Mouse (Mus musculus) embryonic stem cell, embryonic (primary cell): Measurements from ENCODE around the gene Alox5.

Experiments used
- CTCF ChIA-PET, 4 experiments: fragments of 300-600 bp in 2 of 4; fragments of 350-600 bp in 2 of 4; sonication (Branson Sonifier 250); formaldehyde crosslinking; loops; one replicate each; lab custom pipeline; 2022; ENCODE audit warnings: inconsistent platforms in 2 of 4; lab: Charles Lee
- POLR2A ChIA-PET, 4 experiments: fragments of 300-600 bp in 2 of 4; fragments of 350-600 bp in 2 of 4; sonication (Branson Sonifier 250); formaldehyde crosslinking; loops; one replicate each; lab custom pipeline; 2022; ENCODE audit warnings: antibody characterized with exemption in 4 of 4, inconsistent platforms in 1 of 4; lab: Charles Lee

The Alox5 gene

DNA sequence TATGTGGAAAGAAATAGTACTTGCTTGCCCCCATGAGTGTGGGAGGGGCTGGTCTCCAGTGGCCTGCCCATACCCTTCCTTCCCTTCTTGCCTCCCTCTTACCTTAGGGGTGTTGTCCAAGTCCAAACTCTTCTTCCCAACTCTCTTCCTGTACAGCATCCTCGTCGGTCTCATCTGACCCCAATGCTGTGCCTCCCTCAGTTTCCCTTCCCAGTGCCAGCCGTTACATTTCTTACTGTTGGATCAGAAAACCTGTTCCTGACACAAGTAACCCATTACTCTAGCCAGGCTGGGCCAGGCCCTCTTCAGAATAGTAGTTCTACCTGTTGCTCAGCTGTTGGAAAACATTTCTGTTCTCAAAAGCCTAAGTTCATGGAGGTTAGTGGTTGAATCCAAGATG lies 58.6 kb downstream of the Alox5 start:
- ChIA-PET POLR2A (interaction anchor here in 1 of 4 experiments (1.4 kb wide), 1 partner anchor 9 kb away, joined by 3 read pairs; no protein-coding TSS in a partner anchor), CTCF (no interaction called here)

DNA sequence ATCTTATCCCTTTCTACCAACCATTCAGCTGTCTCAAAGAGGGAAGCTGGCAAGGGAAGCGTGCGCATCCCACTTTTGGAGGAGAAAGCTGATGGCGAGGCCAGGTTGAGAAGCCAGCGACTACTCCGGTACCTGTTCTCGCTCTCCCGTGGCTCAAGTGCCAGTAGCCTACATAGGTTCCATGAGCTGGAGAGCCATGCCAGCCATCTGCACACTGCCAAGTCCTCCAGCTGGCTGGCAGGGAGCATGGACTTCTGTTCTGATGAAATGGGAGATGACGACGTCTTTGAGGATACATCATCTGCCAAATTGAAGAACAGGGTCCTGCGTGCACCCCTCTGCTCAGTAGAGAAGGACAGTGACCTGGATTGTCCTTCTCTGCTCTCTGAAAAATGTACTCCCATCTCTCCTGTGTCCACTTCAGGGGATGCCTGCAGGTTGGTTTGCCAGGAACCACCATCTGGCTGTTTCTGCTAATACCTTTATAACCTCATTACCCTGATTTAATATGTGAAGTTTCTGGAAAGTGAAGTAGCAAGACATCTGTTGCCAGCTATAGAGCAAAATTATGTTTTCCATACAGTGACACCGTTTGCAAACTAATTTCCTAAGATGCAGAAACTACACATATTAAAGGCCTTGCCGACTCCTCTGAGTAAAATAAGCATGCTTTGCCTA lies 59.1 kb downstream of the Alox5 start:
- CTCF ChIA-PET: no interaction called here
- POLR2A ChIA-PET: interaction anchor here in 1 of 4 experiments (1.4 kb wide), 1 partner anchor 9 kb away, joined by 3 read pairs; no protein-coding TSS in a partner anchor

DNA sequence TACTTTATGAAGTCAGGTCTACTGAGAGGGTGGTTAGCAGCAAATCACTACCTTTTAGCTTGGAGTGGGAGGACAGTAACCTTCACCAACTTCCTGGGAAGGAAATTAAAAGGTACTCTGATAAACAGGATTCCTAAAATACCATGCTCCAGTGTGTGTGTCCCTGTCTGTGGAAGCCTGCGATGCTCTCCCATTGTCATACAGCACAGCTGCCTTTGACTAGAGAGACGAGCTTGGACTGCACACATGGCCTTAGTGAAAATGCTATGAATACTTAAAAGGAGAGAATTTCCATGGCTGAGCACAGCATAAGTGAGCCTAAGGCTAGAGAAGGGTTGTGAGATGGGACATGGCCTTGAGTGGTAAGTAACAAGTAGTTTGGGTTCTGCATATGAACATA lies 62.8 kb downstream of the Alox5 start:
- ChIA-PET CTCF (interaction anchor here in 3 of 4 experiments (0.5 to 1.7 kb wide), 3 partner anchors 12 to 234 kb away, joined by 3 to 4 read pairs (median 3); no protein-coding TSS in a partner anchor), POLR2A (interaction anchor here in 2 of 4 experiments (1.7 to 2.4 kb wide), 2 partner anchors 13 kb away, joined by 8 to 12 read pairs; no protein-coding TSS in a partner anchor)

DNA sequence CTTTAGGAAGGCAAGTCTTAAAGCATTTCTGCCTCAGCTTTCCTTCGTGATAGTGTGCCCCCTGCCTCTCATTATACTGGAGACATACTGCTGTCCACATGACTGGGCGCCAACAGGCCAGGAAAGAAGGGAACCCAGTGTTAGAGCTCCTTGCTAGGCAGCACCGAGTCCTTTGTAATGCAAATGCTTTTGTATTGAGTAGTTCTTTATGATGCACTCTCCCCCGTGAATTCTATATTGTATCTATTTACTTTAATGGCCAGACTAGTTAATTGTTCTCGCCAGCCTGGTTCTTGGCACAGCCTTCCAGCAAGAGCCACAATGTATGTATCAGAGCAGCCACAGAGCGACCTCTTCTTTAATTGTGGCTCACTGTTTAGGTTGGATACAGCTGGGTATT lies 63.4 kb downstream of the Alox5 start:
- ChIA-PET POLR2A (interaction anchor here in 3 of 4 experiments (0.6 to 2.4 kb wide), 7 partner anchors 8 to 217 kb away, joined by 3 to 12 read pairs (median 4); no protein-coding TSS in a partner anchor), CTCF (interaction anchor here in 3 of 4 experiments (0.5 to 1.7 kb wide), 3 partner anchors 11 to 235 kb away, joined by 3 to 4 read pairs (median 3); no protein-coding TSS in a partner anchor)

DNA sequence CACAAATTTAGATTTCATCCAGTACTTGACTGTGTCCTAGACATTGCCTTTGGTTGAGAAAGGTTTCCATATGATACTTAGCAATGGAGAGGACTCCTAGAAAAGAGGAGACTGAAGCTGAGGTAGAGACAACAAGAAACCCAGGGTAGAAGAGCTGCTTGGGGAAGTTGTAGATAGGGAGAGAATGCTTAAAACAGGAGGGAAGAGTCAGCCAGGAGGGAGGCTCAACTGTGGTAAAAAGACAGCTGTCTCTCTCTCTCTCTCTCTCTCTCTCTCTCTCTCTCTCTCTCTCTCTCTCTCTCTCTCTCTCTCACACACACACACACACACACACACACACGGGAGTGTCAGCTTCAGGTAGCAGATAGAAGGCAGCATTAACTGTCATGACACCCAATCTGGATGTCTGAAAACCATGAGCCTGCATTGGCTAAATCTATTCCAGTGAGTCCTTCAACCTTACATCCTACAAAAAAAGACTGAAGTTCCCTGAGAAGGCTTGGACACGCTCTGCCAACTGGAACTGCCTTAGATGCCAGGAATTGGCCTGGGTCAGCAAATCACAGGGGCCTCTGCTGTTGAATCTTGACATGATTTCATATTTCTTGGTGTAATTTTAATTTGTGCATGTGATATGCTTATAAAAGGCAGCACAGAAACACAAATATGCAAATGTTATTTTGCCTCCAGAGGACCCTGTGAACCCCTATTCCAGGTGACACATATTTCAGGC lies 65.9 kb downstream of the Alox5 start:
- ChIA-PET CTCF (no interaction called here), POLR2A (interaction anchor here in 1 of 4 experiments (2.2 kb wide), 1 partner anchor 12 kb away, joined by 7 read pairs; no protein-coding TSS in a partner anchor)

DNA sequence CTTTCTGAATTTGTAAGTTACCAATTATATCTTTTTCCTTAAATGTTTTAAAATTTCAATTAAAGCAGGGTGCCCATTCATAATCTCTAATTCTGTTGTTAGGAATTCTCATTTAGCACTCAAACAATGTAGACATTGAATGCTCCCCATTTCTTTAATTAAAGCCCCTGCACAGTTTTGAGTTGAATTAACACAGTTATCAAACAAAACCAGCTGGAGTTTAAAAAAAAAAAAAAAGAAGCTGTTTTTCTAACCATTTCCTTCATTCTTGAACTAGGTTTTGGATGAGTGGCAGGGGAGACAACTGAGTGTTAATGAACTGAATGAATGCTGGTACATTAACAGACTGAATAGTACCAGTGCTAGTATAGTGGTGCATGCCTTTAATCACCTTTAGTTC lies 71.5 kb downstream of the Alox5 start:
- ChIA-PET CTCF (no interaction called here), POLR2A (no interaction called here)

DNA sequence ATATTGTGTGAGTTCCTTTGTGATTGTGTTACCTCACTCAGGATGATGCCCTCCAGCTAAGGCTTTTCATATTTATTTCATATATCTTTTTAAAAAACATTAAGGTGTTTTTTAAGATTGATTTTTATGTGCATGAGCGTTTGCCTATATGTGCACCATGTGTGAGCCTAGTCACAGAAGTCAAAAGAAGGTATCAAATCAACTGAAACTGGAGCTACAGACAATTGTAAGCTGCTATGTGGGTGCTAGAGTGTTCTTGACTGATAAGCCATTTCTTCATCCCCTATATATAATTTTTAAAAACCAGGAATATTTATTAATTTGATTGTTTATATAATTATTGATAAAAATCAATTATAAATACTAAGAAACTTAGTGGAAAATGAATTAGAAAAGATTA lies 72.9 kb downstream of the Alox5 start:
- ChIA-PET CTCF (no interaction called here), POLR2A (no interaction called here)

DNA sequence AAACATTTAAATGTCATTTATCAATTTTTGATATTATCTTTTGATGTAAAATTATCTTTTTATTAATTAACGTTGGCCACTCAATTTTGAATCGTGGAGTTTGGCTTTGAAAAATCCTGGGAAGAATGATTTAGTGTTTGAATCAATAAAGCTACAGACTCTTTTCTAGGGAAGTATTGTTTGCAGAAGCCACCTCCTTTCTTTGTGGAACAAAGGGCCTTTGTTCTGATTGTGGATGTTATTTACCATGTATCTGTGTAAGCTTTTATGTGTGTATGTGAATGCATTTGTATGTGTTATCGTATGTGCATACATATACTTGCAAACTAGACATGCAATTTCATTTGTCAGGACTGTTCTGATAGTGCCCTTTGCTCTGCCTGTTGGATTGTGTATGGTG lies 74.5 kb downstream of the Alox5 start:
- ChIA-PET CTCF (interaction anchor here in 2 of 4 experiments (0.6 to 1.1 kb wide), 3 partner anchors 11 to 105 kb away, joined by 3 to 4 read pairs (median 4); no protein-coding TSS in a partner anchor), POLR2A (interaction anchor here in 2 of 4 experiments (0.7 to 3.4 kb wide), 4 partner anchors 11 to 14 kb away, joined by 3 to 12 read pairs (median 6); no protein-coding TSS in a partner anchor)

DNA sequence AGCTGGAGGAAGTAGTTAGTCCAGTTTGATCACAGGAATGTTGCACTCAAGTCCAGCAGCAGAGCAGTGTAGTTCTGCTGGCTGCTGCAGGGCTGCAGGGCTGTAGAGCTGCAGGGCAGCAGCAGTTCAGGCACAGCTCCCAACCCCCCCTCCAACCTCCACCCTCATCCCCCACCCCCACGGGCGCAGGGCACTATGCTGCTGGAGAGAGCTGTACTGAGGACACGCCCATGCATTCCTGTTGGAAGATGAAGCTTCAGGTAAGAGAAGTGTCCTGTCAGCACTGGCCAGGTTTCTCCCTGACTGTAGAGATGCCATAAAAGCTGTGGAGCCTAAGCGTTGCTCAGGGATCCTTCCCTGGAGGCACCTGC lies 74.9 kb downstream of the Alox5 start:
- ChIA-PET CTCF (interaction anchor here in 3 of 4 experiments (0.5 to 1.1 kb wide), 4 partner anchors 11 to 245 kb away, joined by 3 to 8 read pairs (median 4); no protein-coding TSS in a partner anchor), POLR2A (interaction anchor here in 2 of 4 experiments (1.0 to 3.4 kb wide), 4 partner anchors 11 to 94 kb away, joined by 4 to 12 read pairs (median 6); no protein-coding TSS in a partner anchor)

DNA sequence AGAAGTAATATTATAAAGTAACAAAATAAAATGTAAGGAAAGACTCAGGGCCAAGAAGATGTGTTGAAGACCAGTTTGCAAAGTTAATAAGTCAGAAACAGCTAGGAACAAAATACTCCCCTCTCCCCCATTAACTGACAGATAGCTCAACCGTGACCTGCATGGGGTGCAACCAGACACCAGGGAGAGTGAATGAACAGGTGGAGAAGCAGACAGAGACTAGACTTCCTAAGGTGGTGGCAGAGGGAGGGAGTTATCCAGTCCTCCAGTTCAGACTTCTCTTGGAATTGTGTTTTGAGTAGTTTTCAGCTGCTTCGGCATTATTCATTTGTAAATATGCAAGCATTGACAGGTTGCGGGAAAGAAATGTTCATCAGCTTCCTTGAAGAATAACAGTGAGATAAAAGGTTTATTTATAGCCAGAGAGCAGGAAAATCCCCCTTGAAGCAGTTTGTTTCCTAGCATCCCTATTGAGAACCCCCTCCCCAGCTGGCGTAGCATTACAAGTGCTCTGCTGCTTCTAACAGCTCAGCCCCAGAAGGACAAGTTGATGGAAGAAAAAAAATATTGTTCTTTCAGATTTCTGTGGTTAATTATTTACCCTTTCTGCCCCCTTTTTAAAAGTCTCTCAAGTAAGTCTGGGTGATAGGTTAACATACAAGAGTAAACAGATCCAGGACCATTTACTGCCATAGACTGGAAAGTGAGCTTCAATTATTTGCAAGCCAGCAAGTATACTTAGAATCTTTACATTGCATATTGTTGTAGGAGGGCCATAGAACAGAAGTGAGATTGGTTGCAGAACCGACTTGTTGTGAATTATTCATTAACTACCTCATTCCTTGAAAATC lies 75.6 kb downstream of the Alox5 start:
- CTCF ChIA-PET: interaction anchor here in 2 of 4 experiments (0.5 to 1.1 kb wide), 2 partner anchors 103 to 245 kb away, joined by 4 to 8 read pairs; no protein-coding TSS in a partner anchor
- POLR2A ChIA-PET: interaction anchor here in 2 of 4 experiments (1.0 to 3.4 kb wide), 4 partner anchors 12 to 93 kb away, joined by 4 to 12 read pairs (median 6); no protein-coding TSS in a partner anchor

DNA sequence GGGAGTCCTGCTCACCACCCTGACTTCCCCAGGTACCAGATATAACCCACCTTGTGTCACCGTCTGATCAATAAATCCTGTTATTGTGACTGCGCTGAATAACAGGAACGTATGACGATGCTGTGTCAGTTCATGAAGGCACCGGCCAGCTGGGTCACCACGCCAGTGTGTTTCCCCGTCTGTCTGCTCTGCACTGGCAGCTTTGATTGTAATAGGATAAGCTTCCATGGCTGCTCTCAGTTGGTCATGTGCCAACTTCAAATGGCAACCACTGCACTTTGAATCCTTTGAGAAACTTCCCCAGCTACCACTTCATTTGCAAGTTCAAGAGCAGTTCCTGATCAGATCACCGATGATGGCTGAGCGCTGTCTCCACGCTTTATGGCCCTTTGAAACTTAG lies 77.4 kb downstream of the Alox5 start:
- ChIA-PET CTCF (interaction anchor here in 1 of 4 experiments (1.2 kb wide), 1 partner anchor 186 kb away, joined by 3 read pairs; no protein-coding TSS in a partner anchor), POLR2A (interaction anchor here in 2 of 4 experiments (1.2 to 3.4 kb wide), 2 partner anchors 14 to 26 kb away, joined by 5 to 12 read pairs; no protein-coding TSS in a partner anchor)

DNA sequence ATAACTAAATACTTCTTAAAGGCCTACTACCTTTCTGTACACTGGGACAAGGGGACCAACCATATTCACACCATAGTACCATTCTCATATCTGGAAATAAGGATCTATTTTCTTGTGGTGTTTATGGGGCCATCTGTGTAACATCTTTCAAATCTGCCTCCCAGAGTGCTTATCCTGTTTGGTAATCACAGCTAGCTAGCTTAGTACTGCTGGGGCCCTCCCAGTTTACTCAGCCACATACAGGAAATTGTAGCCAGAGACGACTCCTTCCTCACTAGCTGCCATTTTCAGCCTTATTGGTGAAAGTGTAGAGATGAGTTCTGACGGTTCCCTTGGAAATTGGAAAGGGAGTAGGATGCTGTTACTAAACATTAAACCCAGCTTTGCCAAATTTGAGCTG lies 79.4 kb downstream of the Alox5 start:
- CTCF ChIA-PET: interaction anchor here in 1 of 4 experiments (0.6 kb wide), 1 partner anchor 46 kb away, joined by 3 read pairs; no protein-coding TSS in a partner anchor
- POLR2A ChIA-PET: interaction anchor here in 1 of 4 experiments (1.3 kb wide), 1 partner anchor 10 kb away, joined by 3 read pairs; no protein-coding TSS in a partner anchor

DNA sequence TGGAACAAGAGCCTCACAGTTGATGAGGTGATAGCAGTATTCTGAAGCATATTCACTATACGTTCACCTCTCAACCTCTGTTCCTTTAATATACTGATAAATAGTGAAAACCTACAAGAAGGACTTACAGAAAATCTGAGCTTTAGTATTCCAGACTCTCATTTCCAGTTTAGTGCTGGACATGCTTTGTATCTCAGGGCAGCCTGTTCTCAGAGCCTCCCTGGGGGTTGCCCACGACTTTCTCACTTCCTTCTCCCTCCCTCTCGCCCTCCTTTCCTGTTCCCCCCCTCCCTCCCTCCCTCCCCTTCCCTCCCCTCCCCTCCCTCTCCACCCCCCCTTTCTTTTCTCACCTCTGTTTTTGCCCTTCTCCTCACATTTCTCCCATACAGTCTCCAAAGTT lies 80.8 kb downstream of the Alox5 start:
- CTCF ChIA-PET: no interaction called here
- POLR2A ChIA-PET: interaction anchor here in 1 of 4 experiments (0.8 to 1.4 kb wide), 2 partner anchors 23 to 1673 kb away, joined by 4 to 6 read pairs; no protein-coding TSS in a partner anchor

DNA sequence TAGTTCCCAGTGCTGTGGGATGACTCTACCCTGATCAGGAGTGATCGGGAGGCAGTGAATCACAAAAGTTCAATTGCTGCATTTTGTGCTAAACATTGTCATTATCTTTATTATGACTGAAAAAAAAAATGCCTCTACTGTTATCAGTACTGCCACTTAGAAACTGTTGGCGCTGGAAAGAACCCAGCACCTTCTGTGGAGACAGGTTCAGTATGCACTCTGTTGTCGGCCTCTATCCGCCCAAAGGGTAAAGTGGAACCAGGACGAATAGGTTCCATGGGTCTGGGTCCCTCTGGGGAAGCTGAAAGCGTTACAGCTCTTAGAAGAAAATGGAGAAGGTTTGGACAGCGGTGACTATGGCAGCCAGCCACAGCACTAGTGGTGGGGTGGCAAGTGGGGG lies 82.1 kb downstream of the Alox5 start:
- ChIA-PET CTCF (no interaction called here), POLR2A (no interaction called here)

DNA sequence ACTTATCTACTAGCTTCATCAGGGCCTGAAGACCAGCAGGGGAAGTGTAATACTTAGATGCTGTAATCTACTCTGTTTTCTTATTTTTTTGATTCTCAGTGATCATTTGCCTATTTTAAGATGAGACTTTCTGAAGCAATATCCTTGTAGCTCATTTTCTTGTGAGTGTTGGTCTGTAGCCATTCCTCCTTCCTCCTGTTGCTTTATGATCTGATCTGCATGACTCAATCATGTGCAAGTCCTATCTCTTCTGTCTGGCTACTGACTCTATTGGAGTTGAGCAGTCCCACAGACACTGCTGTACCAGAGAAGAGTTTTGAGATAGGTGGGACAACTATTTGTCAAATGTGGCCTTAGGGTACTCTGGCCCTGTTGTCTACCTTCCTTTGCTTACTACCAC lies 86.4 kb downstream of the Alox5 start:
- ChIA-PET POLR2A (interaction anchor here in 1 of 4 experiments (1.3 kb wide), 1 partner anchor 26 kb away, joined by 3 read pairs; no protein-coding TSS in a partner anchor), CTCF (no interaction called here)

DNA sequence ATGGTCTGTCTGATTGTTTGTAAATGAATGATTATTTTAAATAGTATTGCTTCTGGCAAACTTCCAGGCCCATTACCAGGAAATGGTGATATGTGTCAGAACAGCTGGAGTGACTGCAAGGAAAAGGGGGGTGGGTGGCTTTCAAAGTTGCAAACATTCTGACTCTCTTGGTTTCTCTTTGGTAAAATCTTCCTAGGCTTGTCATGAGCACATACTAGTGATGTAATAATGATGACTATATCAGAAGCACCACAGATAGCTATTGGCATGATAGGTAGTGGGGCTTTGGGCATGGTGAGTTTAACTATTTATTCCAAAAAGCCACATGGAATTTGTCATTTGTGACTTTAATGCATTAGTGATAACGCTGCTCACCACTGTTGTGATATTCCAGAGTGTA lies 86.8 kb downstream of the Alox5 start:
- CTCF ChIA-PET: no interaction called here
- POLR2A ChIA-PET: interaction anchor here in 1 of 4 experiments (1.1 to 1.3 kb wide), 2 partner anchors 12 to 26 kb away, joined by 3 to 5 read pairs; no protein-coding TSS in a partner anchor

DNA sequence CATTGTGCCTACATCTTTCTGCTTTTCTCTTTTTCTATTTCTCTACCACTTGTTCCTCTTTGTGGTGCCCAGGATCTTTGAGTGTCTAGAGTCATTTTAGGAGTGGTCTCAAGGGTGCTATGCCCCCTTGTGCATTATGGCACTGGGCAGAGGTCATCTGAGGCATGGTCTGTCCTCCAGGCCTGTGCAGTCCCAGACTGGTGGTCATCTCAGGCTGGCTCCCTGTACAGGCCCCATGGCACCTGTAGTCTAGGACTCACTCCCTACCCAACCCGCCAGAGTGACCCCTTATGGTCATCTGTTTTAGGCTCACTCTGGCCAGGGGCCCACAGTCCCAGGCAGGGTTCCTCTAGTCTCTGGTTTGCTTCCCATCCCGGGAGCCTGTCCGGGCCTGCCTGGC lies 89.5 kb downstream of the Alox5 start:
- CTCF ChIA-PET: no interaction called here
- POLR2A ChIA-PET: interaction anchor here in 1 of 4 experiments (1.5 kb wide), 1 partner anchor 11 kb away, joined by 3 read pairs; no protein-coding TSS in a partner anchor
